Mouse (Mus musculus): Measurements from ENCODE around the gene Olfr1495. TPM values are rescaled to one million over a fixed set of nuclear protein-coding genes. Genes with fewer than 3 reads are reported as not detected.
"Not testable (repeated sequence)": the region's sequence is repeated elsewhere in the genome, so short reads cannot be mapped to it uniquely, and the experiment has no call there.

The Olfr1495 gene
- not detected in 2 replicates for polyA plus RNA-seq (2012; rRNA removed)

- DNase-seq (ENCODE audit: low read depth, low spot score): no peak
Observed at GRCm38 (mm10) chr19:13764306-13764705, at the start of gene Olfr1495. TSS of gene Olfr1495 (plus strand) at chr19:13764606.

GRCm38 (mm10) chr19:13722978-13723377 is 41.4 kb upstream of the Olfr1495 start, which contains the start of gene Olfr1493-ps1:
TSS of gene Olfr1493-ps1 (plus strand) at chr19:13723278.
- WGBS: 29% methylated on average over 2 of the region's 2 CpGs
- DNase-seq (ENCODE audit: low read depth, low spot score): no peak

More at GRCm38 (mm10) chr19:13764306-13764705, at the start of gene Olfr1495:
- WGBS: 77% methylated on average over 3 of the region's 3 CpGs

GRCm38 (mm10) chr19:13739428-13739827 is 25.0 kb upstream of the Olfr1495 start, which contains the start of gene Olfr1494:
TSS of gene Olfr1494 (plus strand) at chr19:13739728.
- DNase-seq (ENCODE audit: low read depth, low spot score): no peak
- WGBS: 84% methylated on average over 4 of the region's 4 CpGs

- DNase-seq (ENCODE audit: low read depth, low spot score): no peak
- WGBS: 88% methylated on average over 1 of the region's 1 CpGs
Observed at GRCm38 (mm10) chr19:13749366-13749765, 15.0 kb upstream of the Olfr1495 start.

- no peak for DNase-seq (ENCODE audit: low read depth, low spot score)
- 91% methylated on average over 9 of the region's 9 CpGs for WGBS
Observed at GRCm38 (mm10) chr19:13768565-13769276, 4.3 kb downstream of the Olfr1495 start.

- DNase-seq (ENCODE audit: low read depth, low spot score): no peak
- WGBS: 80% methylated on average over 1 of the region's 1 CpGs
Observed at GRCm38 (mm10) chr19:13777578-13777977, 13.2 kb downstream of the Olfr1495 start, which contains the start of gene Olfr1496. TSS of gene Olfr1496 (plus strand) at chr19:13777878.

- no peak for DNase-seq (ENCODE audit: low read depth, low spot score)
Observed at GRCm38 (mm10) chr19:13798102-13798501, 33.7 kb downstream of the Olfr1495 start, which contains the start of gene Olfr1497. TSS of gene Olfr1497 (minus strand) at chr19:13798202.

GRCm38 (mm10) chr19:13805486-13805885 is 41.1 kb downstream of the Olfr1495 start:
- 55% methylated on average over 1 of the region's 1 CpGs for WGBS
- DNase-seq (ENCODE audit: low read depth, low spot score): not testable (repeated sequence)

GRCm38 (mm10) chr19:13812823-13813222 is 48.4 kb downstream of the Olfr1495 start:
- no peak for DNase-seq (ENCODE audit: low read depth, low spot score)
- 61% methylated on average over 2 of the region's 2 CpGs for WGBS

GRCm38 (mm10) chr19:13818827-13819226 is 54.4 kb downstream of the Olfr1495 start:
- DNase-seq (ENCODE audit: low read depth, low spot score): no peak

GRCm38 (mm10) chr19:13819347-13819746 is 54.9 kb downstream of the Olfr1495 start, which contains the start of gene Olfr1499:
TSS of gene Olfr1499 (minus strand) at chr19:13819447.
- no peak for DNase-seq (ENCODE audit: low read depth, low spot score)

More at GRCm38 (mm10) chr19:13818827-13819226, 54.4 kb downstream of the Olfr1495 start:
- whole genome bisulfite sequencing: 39% methylated on average over 5 of the region's 5 CpGs

Other genes starting within 250 kb of the Olfr1495 start
- gene Olfr1480, start 236.7 kb upstream of the Olfr1495 start, polyA plus RNA-seq (2012; rRNA removed): not detected in 2 replicates
- gene Olfr1484, start 181.1 kb upstream of the Olfr1495 start, polyA plus RNA-seq (2012; rRNA removed): not detected in 2 replicates
- not detected in 2 replicates for gene Olfr1487, start 147.2 kb upstream of the Olfr1495 start, polyA plus RNA-seq (2012; rRNA removed)
- not detected in 2 replicates for gene Olfr1489, start 133.0 kb upstream of the Olfr1495 start, polyA plus RNA-seq (2012; rRNA removed)
- gene Olfr1490, start 113.5 kb upstream of the Olfr1495 start, polyA plus RNA-seq (2012; rRNA removed): not detected in 2 replicates
- not detected in 2 replicates for gene Olfr1491, start 67.3 kb upstream of the Olfr1495 start, polyA plus RNA-seq (2012; rRNA removed)
- gene Olfr1493-ps1, start 41.3 kb upstream of the Olfr1495 start, polyA plus RNA-seq (2012; rRNA removed): not detected in 2 replicates
- gene Olfr1494, start 24.9 kb upstream of the Olfr1495 start, polyA plus RNA-seq (2012; rRNA removed): not detected in 2 replicates
- not detected in 2 replicates for gene Olfr1496, start 13.3 kb downstream of the Olfr1495 start, polyA plus RNA-seq (2012; rRNA removed)
- gene Olfr1497, start 33.6 kb downstream of the Olfr1495 start, polyA plus RNA-seq (2012; rRNA removed): not detected in 2 replicates
- not detected in 2 replicates for gene Olfr1499, start 54.8 kb downstream of the Olfr1495 start, polyA plus RNA-seq (2012; rRNA removed)
- gene Olfr1500, start 65.9 kb downstream of the Olfr1495 start, polyA plus RNA-seq (2012; rRNA removed): not detected in 2 replicates
- not detected in 2 replicates for gene Olfr1501, start 86.1 kb downstream of the Olfr1495 start, polyA plus RNA-seq (2012; rRNA removed)
- gene Olfr1502, start 97.2 kb downstream of the Olfr1495 start, polyA plus RNA-seq (2012; rRNA removed): not detected in 2 replicates
- not detected in 2 replicates for gene Olfr1504, start 133.3 kb downstream of the Olfr1495 start, polyA plus RNA-seq (2012; rRNA removed)
- gene Olfr1505, start 148.9 kb downstream of the Olfr1495 start, polyA plus RNA-seq (2012; rRNA removed): not detected in 2 replicates